Mouse (Mus musculus): Measurements from ENCODE around the gene Slc24a2. TPM values are rescaled to one million over a fixed set of nuclear protein-coding genes. Genes with fewer than 3 reads are reported as not detected.

Gene Slc24a2
- total and polyA plus RNA-seq, 3 experiments: not detected

DNA sequence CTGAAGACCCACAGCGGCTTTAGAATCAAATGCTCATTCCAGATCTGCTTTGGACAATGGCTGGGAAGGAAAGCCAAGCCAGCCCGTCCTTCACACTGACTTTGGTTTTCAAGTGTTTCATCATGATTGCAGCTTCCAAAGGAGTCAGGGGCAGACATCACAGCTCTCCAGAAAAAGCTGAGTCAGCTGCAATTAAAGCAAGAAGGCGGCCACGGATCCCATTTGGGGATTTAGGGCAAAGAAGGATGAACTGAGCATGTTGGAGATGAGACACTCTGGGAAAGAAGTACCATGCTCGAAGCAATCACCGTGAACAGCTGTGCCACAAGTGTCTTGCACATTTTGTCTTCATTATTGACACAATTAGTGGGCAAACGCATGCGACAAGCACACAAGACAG, 197.6 kb downstream of the Slc24a2 start:
- Histone ChIP-seq H3K36me3 (ENCODE audit: control insufficient read depth in 1 of 2, insufficient read depth in 2 of 2, low read length in 2 of 2) (no peaks in the 10 kb centered on the region), H3K9me3 (replicated peaks; ENCODE audit: insufficient read depth, low read length) (no peaks in the 10 kb centered on the region), H3K27ac (ENCODE audit: control insufficient read depth, low read depth, low read length) (no peak overlapping the region), H3K4me1 (ENCODE audit: control insufficient read depth in 1 of 2, insufficient read depth in 2 of 2, low read length in 2 of 2) (no peaks in the 10 kb centered on the region), H3K4me3 (ENCODE audit: control insufficient read depth in 1 of 2, insufficient read depth in 1 of 2, low read depth in 2 of 2, low read length in 2 of 2) (no peak overlapping the region), H3K9ac (ENCODE audit: control insufficient read depth, low read depth, low read length, poor library complexity, severe bottlenecking) (no peak overlapping the region), H3K27me3 (ENCODE audit: control insufficient read depth in 1 of 2, insufficient read depth in 2 of 2, low read length in 2 of 2) (no peaks in the 10 kb centered on the region), H3K79me2 (ENCODE audit: control insufficient read depth, insufficient read depth, low read length, poor library complexity) (no peaks in the 10 kb centered on the region)
- DNase-seq (ENCODE audit: low read depth, low spot score): no peak
- TF ChIP-seq KAT2A (conservative IDR thresholded peaks at IDR 0.05; ENCODE audit: low read depth, low read length): no peak
- no peak for TF ChIP-seq USF1 (IDR thresholded peaks at IDR 0.05; ENCODE audit: low read depth, low read length)
- TF ChIP-seq TAL1 (IDR thresholded peaks at IDR 0.05; ENCODE audit: low read length): no peak
- no peak for TF ChIP-seq JUND (IDR thresholded peaks at IDR 0.05; ENCODE audit: low read depth, low read length)
- TF ChIP-seq TBP (IDR thresholded peaks at IDR 0.05; ENCODE audit: low read depth, low read length): no peak
- no peak for TF ChIP-seq CHD2 (IDR thresholded peaks at IDR 0.05; ENCODE audit: low read length)
- TF ChIP-seq MYC (IDR thresholded peaks at IDR 0.05; ENCODE audit: low read depth, low read length): no peak
- TF ChIP-seq NRF1 (IDR thresholded peaks at IDR 0.05; ENCODE audit: insufficient read depth, low read depth, low read length, poor library complexity, severe bottlenecking): no peak
- TF ChIP-seq ZKSCAN1 (IDR thresholded peaks at IDR 0.05; ENCODE audit: low read depth, low read length): no peak
- TF ChIP-seq ETS1 (IDR thresholded peaks at IDR 0.05; ENCODE audit: low read depth, low read length): no peak
- TF ChIP-seq CTCF (IDR thresholded peaks at IDR 0.05 in 2 of 3, conservative IDR thresholded peaks at IDR 0.05 in 1 of 3; ENCODE audit: control insufficient read depth in 1 of 3, insufficient read depth in 1 of 3, low read depth in 2 of 3, low read length in 3 of 3, poor library complexity in 1 of 3, severe bottlenecking in 1 of 3): no peak

DNA sequence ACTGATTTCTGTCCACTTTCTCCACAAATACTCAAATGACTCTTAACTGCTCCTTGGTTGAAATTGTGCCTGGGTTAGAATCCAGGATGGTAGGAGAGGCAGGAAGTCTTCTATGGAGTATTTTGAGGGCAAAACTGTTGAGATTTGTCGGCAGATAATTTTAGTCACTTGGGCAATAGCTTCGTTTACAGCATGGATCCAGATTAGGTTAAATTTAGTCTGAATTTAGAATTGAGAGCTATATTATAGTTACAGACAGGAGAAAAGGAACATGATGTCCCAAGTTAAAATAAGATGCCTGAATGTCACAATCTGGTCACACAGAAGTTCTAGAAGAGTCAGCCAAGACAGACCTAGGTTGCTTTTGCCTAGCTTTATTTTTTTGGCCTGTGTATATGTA, 199.2 kb downstream of the Slc24a2 start:
- no peak overlapping the region for H3K4me3 ChIP-seq (ENCODE audit: control insufficient read depth in 1 of 2, insufficient read depth in 1 of 2, low read depth in 2 of 2, low read length in 2 of 2)

More for the DNA sequence above, 199.2 kb downstream of the Slc24a2 start:
- no peaks in the 10 kb centered on the region for H3K36me3 ChIP-seq (ENCODE audit: control insufficient read depth in 1 of 2, insufficient read depth in 2 of 2, low read length in 2 of 2)
- no peaks in the 10 kb centered on the region for H3K4me1 ChIP-seq (ENCODE audit: control insufficient read depth in 1 of 2, insufficient read depth in 2 of 2, low read length in 2 of 2)
- no peak overlapping the region for H3K9ac ChIP-seq (ENCODE audit: control insufficient read depth, low read depth, low read length, poor library complexity, severe bottlenecking)
- no peak for TF ChIP-seq CHD1 (IDR thresholded peaks at IDR 0.05; ENCODE audit: low read depth, low read length)
- TF ChIP-seq MAX (IDR thresholded peaks at IDR 0.05; ENCODE audit: low read length): no peak
- TF ChIP-seq NRF1 (IDR thresholded peaks at IDR 0.05; ENCODE audit: insufficient read depth, low read depth, low read length, poor library complexity, severe bottlenecking): no peak
- no peak for TF ChIP-seq CTCF (IDR thresholded peaks at IDR 0.05 in 2 of 3, conservative IDR thresholded peaks at IDR 0.05 in 1 of 3; ENCODE audit: control insufficient read depth in 1 of 3, insufficient read depth in 1 of 3, low read depth in 2 of 3, low read length in 3 of 3, poor library complexity in 1 of 3, severe bottlenecking in 1 of 3)
- no peak for TF ChIP-seq TCF12 (IDR thresholded peaks at IDR 0.05; ENCODE audit: low read depth, low read length)
- no peak for TF ChIP-seq MAZ (IDR thresholded peaks at IDR 0.05; ENCODE audit: low read depth, low read length)
- no peak for TF ChIP-seq JUND (IDR thresholded peaks at IDR 0.05; ENCODE audit: low read depth, low read length)
- TF ChIP-seq TAL1 (IDR thresholded peaks at IDR 0.05; ENCODE audit: low read length): no peak
- TF ChIP-seq MYB (IDR thresholded peaks at IDR 0.05; ENCODE audit: low read depth, low read length): no peak
- no peak for TF ChIP-seq TBP (IDR thresholded peaks at IDR 0.05; ENCODE audit: low read depth, low read length)
- TF ChIP-seq SIN3A (IDR thresholded peaks at IDR 0.05; ENCODE audit: low read length): no peak
- no peak for TF ChIP-seq ZKSCAN1 (IDR thresholded peaks at IDR 0.05; ENCODE audit: low read depth, low read length)
- no peak for TF ChIP-seq RAD21 (IDR thresholded peaks at IDR 0.05; ENCODE audit: low read depth, low read length)
- TF ChIP-seq MXI1 (IDR thresholded peaks at IDR 0.05; ENCODE audit: low read depth, low read length): no peak
- no peak for TF ChIP-seq ELF1 (IDR thresholded peaks at IDR 0.05; ENCODE audit: low read depth, low read length)
- TF ChIP-seq ZC3H11A (IDR thresholded peaks at IDR 0.05; ENCODE audit: low read depth, low read length): no peak
- H3K27me3 ChIP-seq (ENCODE audit: control insufficient read depth in 1 of 2, insufficient read depth in 2 of 2, low read length in 2 of 2): no peaks in the 10 kb centered on the region
- H3K27ac ChIP-seq (ENCODE audit: control insufficient read depth, low read depth, low read length): no peak overlapping the region
- H3K79me2 ChIP-seq (ENCODE audit: control insufficient read depth, insufficient read depth, low read length, poor library complexity): no peaks in the 10 kb centered on the region
- H3K9me3 ChIP-seq (replicated peaks; ENCODE audit: insufficient read depth, low read length): no peaks in the 10 kb centered on the region
- no peak for DNase-seq (ENCODE audit: low read depth, low spot score)

All from MEL (cell line).